Mouse (Mus musculus): Measurements from ENCODE around the gene Gnat1.

The Gnat1 gene

DNA sequence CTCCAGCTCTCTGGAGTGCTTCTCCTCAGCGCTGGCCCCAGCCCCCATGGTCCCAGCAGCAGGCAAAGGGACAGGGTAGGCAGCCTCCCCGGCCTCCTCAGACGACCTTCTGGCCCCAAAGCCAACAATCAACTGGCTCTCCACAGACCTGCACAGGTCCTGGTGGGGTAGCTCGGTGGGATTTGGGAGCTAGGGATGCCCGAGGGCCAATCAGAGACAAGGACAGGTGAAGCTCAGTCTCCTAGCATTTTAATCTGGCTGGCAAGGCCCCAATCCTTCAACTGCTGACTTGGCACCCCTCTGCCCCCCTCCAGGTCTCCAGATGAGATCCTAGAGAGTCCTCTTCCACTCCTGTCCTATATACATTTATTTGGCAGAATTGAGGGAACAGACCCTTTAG is at the start of gene Gnat1:
Gene Gnat1 (minus strand): TSS at position 212 of the 400 bp plus-strand sequence.
- DNase-seq = no peak

DNA sequence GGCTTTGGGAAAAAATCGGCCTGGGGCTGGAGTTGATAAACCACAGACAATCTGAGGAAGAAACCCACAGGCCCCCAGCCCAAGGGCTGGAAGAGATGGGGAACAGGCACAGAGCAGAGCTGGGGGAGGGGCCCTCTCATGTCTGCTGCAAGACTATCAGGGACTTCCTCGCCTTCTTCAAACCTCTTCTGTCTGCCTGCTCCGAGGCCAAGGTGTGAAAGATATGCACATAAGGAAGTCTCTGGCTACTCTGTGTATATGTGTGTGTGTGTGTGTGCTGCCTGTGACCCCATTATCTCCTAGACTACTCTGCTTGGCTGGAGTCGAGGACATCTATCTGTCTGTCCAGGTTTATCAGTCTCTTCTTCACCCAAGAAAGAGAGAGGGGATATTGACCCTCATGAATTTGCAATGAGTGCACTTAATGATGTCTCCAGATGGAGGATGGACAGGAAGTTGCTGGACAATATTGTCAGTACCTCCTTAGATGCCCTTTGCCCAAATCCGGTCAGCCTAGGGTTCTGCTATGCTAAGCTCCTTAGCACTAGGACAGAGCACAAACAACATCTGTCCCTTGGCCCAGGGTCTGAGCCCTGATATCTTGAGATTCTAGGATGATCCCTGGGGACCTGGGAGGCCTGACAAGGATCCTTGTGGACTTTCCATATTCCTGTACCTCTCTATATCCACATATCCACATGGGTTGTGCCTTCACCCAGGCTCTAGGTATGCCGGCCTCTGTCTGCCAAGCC is 49.6 kb upstream of the Gnat1 start:
- DNase-seq = no peak

DNA sequence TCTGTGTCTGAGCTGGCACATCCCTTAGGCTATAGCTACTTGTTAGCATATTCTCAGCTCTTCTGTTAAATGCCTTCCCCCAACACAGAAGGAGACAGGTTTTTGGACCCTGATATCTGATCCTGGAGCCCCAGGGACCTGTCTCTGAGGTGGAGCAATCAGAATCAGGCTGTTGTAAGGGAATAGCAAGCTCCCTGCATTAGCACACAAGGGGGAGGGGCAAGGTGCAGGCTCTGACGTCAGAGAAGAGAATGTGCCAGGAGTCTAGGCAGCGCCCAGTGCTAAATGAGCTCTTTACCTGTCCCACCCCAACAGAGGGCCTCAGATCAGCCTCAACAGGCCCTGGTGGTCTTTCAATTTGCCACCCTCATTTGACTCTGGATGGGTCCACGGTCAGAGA is 47.5 kb upstream of the Gnat1 start:
- no peak for DNase-seq

DNA sequence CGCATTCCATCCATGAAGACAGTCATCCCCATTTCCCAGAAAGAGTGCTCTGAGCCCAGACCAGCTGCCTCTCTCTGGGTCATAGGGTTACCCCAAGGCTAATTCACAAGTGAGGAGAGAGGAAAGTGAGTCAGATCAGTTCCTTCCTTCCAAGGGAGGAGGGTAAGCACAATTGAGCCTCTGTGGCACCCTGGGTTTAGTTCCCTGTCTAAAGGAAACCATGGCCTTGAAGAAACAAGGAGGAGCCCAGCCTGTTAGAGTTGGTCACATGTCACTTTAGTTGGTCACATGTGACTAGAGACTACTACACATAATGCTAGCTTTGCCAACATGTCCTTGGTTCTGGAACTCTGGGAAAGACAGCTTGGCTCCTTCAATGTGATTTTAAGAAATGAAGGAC is 45.3 kb upstream of the Gnat1 start:
- DNase-seq = no peak

DNA sequence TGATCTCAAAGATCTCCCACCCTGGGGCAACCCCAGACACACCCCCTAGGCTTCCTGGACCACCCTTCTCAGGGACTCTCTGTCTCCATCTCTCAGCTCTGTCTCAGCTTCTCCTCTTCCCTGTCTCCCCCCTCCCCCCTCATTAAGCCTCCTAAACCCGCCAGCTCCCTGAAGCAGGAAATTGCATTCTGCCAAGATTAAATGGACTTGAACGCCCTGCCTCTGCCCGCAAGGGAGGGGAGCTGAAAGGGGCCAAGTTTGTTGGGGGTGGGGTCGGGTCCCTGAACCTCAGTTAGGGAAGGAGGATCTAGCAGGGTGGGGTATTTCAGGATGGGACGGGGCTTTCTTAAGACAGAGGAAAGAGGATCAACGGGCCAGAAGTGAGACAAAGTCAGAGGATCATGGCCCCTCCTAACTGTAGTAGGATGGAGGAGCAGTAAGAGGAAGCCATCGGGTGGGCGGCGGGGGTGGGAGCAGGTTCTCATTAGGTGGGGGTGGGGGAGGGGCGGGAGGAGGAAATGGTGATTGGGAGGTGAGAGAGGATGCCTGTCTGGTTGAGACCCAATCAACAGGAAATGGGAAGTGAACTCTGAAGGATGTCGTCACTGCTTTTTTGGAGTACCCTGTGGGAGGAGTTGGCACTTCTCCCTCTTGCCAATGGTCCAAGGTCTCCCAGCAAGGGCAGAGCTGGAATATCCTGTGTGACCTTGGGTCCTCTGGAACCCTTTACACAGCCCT is 44.5 kb upstream of the Gnat1 start:
- DNase-seq = no peak

DNA sequence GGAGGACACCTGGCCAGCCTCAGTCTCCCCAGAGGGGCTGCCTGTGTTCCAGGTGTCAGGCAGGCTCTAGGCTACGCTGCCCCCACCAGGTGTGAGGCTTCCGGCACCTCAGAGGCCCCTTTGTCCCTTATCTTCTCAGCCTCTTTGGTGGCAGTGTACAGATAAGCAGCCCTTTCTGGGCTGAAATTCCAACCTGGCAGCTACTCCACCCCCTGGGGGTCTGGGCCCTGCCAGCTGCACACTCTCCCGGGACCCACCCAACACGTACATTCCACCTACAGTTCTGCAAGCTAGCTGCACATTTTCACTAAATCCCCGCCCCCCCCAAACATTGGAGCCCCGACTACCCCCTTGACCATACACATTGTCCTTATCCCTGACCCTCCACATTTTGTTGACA is 43.8 kb upstream of the Gnat1 start:
- no peak for DNase-seq

DNA sequence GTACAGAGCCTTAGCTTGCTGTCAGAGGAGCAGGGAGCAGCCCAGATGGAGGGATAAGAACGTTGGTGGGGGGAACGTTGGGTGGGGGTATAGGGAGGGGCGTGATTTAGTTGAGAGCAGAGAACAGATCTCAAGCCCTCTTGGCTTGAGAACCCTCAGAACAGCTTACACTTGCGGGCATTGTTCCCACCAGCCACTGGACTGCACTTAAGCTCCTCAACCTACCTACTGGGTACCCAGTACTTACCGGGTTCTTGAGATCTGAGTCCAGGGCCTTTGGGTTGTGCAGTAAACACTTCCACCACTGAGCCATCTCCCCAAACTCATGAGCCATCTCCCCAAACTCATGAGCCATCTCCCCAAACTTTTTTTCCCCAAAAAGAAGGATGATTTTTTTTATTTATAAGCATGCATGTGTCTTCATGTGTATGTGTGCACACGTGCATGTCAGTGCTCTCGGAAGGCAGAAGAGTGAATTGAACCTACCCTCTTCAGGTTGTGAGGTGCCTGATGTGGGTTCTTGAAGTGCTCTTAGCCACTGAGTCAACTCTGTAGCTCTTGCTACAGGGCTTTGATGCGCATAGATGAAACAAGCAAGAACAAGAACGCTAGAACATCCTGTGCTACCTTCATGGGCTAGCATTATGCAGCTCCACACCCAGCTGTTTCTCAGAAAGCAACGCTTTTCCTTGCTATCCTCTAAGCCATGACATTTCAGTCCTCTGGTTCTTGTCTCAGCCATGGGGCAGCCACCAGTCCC is 39.4 kb upstream of the Gnat1 start:
- no peak for DNase-seq

DNA sequence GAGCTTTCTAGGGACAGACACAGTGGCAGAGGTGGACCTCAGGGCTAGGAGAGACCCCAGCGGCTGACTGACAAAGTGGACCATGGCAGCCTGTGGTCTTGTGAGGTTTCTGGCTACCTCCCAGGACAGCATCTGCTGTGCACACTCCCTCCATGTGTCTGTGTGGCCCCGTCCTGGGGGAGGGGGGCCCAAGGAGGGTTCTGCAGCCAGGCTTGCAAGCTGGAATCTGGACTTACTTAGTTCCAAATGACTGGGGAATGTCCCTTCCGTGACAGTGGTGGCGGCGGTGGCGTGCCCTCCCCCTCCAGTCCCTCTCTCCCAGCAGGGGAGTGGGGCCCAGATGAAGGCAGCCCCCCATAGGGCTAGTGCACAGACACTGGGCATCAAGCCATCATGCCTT is 37.4 kb upstream of the Gnat1 start:
- no peak for DNase-seq

DNA sequence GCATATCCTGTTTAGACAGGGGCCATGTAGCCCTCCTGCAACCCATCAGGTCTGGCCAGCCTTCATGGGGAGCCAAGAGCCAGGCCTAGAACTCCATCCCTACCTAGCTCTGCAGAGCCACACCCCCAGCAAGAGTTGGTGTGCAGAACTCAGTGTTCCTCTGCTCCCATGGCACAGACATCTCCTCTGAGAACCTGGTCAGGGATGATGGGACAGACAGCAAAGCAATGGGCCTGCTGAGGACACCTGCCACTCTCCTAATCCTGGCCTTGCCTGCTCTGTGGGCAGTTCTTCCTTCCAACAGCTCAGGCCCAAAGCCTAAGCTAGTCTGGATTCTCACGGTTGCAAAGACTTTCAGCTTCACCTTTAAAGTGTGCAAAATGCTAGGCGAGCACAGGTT is 36.1 kb upstream of the Gnat1 start:
- DNase-seq = no peak

DNA sequence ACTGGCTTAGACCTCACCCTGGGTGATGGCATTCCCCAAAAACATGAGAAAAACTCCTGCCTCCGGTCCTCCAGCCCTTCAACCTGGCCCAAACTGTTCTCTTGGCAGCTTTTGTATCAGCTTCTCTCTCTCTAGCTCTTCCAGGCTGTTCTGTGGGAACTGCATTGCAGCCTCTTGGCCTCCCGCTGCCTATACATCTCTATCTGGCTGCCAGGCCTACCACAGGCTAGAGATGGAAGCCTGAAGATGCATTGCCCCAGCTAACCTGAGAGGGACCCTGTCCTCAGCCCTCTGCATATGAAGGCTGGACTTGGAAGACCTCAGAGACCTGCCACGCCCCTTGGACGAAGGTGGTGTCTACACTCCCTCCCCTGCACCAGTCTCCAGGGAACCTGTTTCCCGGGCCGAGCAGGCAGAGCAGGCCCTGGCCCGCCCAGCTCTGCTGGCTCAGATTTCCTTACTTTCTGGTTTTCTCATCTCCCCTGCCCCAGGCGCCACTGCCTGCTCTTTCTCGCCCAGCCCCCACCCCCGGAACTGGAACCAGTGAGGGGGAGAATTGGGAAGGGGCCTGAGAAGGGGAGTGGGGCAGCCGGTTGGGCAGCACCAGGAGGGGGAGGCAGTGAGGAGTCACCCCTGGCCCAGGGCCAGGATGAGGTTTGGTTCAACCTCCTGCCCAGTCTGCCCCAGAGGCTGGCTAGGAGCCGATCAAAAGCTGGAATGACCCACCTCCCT is 34.9 kb upstream of the Gnat1 start:
- no peak for DNase-seq

DNA sequence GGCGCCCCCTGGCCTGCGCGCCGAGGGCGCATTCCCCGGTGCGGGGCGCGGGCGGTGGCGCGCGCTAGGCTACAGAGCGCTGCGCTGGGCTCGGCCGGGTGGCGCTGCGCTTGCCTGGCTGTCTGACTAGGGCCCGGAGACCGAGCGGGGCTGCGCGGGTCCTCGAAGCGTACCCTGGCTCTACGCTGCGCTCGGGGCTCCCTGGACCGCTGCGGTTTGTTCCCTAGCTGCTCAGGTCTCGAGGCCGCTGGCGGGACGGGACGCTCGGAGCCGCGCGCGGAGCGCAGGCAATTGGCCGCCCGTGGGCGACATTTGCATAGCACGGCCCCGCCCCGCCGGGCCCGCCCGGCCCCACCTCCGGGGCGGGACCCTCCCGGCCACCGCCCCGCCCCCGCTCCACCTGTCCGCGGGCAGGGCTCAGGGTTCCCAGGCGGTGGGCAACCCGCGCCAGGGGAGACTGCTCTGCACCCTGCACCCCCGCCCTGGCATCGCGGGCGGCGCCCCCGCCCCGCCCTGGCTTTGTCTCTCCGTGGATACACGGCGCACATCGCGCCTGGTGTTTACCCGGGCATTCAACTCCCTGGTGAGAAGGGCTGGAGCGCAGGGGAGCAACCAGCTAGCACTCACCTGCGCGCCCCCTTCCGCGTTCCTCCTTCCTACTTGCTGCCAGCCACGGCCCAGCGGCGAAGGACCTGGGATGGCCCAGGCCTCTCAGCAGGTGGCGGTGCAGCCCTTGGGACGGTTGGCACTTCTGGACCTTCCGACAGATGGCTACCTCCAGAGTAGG is 30.4 kb upstream of the Gnat1 start, which contains the start of gene Sema3f:
Gene Sema3f (minus strand): TSS at position 779 of the 787 bp plus-strand sequence.
- DNase-seq = peak; percentile 52 to 70

DNA sequence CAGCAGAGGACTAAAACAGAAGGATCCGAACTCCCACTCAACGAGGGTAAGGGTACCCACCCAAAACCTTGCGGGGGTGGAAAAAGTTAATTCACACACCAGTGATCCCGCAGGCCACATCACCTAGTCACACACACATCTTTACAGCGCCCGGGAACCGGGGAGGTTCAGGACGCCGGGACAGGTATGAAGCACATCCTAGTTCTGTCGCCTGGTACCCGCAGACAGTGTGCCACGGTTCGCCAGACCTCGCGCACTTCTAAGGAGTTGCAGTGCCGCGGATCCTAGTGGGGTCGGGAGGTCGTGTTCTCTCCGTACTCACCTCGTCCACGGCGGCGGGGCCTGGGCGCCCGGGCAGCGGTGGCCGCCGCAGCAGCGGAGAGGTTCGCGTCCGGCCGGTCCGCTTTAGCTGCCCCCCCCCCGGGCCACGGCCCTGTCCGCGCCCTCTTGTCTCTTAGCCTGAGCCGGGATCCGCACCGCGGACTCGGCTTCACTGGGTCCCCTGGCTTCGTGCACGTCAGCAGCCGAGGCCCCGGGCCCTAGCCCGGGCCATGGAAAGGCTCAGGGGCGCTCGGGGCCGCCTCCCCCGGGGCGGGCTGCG is 29.7 kb upstream of the Gnat1 start:
- peak in 1 of 2 experiments; percentile 11 for DNase-seq

DNA sequence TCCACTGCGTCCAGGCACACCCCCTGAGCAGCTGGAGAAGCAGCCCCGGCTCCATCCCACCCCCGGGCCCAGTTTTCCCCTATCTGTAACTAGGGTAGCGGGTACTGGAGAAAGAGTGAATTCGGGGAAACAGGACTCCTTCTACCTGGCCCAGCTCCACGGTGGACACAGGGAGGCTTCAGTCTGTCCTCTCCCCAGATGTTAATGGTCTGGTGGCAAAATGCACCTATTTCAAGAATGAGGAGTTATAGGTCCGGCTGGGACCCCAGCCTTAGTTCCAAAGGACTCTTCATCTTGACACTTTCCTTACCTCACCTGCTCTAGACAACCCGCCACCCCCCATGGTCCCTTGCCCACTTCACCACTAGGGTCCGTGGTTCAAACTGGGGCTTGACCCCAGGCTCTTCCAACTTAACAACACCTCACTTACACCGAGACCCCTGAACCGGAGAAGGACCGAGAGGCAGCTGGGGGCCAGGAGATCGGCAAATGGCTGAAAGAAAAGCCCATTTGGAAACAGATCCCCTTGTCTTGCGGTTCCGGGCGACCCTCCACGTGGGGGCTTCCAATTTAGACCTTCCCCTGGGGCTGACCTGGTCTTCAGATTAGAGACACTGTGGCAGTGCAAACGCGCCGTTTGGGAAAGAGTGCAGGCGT is 29.1 kb upstream of the Gnat1 start:
- no peak for DNase-seq

DNA sequence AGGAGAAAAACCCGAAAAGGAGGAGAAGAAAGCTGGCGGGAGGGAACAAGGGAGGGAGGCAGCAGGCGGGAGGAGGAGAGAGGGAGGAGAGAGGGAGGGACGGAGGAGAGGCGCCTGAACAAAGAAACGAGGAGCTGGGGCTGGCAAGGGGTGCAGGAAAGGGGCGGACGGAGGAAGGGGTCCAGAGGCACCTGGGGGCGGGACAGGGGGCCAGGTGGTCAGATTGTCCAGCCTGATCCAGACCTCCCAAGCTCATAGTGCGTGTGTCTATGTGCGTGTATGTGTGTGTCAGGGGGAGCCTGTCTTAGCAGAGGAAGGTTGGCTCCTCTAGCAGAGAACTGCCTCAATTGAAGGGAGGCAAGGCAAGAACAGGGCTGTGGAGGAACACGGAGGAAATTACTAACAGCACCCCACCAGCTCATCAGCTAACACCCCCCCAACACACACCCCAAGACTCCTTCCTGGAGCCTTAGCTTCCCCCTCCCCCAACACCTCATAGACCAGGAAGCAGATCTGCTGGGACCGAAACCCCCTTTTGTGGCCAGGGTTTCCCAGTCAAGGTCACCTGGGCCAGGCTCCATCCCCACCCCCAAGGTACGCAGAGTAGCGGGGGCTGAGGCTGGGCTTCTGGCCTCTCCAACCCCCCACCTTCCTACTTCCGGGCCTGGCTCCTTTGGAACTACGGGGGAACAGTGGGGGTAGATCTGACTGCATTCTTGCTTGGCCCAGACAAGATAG is 28.4 kb upstream of the Gnat1 start:
- DNase-seq = no peak

DNA sequence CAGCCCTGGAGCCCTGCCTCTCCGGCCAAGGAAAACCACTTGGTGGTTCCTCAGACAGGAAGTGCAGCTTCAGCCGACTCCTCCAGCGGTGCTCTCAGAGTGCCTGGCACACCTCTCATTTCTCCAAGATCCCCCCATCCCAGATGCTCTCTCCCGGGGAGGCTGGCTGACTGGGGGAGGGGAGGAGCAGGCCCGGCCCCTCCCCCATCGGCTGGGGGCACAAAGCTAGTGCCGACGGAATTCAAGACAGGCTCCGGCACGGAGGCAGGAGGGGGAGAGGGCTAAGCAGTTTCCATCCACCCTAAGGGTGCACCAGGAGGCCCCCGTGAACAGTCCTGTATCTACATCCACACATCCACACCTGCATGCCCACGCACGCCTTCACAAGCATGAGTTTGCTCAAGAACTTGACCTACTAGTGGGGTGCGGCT is 27.3 kb upstream of the Gnat1 start:
- DNase-seq = no peak

DNA sequence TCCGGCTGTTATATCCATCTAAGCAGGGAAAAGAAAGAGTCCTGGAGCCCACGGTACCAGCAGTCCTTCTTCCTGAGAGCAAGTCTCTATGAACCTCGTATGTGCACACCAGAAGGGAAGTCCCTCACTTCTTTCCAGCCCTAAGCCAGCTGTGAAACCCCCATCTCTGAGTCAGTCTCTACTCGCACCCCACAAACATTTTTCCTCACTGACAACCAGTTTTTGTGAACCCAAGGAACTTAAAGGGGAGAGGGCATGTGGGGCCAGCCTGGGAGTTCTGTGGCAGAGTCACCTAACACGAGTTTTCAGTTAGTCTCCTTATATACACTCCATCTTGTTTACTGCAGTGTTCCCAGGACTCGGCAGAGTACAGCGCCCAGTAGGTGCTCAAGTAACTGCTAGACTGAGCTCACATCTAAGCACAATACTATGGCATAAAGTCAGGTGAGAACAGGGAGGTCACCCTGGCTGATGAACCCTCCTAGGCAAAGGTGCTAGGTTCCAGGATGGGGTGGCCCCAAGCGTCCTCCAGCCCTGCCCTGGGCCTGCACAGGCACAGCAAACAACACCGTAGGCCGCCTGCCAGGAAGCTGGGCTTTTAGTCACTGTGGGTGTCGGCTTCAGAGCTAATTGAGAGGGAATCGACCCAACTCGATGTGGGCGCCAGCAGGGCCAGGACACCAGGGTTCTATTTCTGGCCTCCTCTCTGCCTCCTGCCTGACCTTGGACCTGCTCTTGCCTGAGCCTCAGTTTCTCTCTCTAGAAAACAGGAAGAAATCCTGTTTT is 24.0 kb upstream of the Gnat1 start:
- no peak for DNase-seq

DNA sequence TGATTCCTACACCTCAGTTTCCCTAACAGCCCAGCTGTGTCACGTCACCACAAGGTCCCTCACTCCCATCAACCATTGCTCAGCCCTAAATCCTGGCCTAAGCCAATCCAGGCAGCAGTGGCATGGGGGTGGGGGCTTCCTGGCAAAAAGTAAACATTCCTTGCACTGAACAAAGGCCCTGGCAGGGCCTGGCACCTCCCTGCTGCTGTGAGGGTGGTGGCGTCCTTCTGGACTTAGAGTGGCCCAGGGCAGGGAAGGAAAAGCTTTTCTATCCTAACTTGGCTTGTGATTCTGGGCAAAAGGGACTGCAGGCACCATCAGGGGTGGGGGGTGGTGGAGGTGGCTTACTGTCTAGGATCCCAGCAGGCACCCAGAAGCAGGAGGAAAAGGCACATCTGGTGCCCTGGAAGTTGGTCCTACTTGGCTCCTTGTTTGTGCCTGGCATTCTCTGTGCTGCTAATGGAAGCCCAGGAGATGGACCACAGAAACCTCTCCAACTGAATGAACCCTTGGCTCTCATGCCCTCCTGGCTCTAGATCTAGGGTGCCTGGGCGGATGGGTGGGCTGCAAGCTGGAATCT is 23.2 kb upstream of the Gnat1 start:
- no peak for DNase-seq

DNA sequence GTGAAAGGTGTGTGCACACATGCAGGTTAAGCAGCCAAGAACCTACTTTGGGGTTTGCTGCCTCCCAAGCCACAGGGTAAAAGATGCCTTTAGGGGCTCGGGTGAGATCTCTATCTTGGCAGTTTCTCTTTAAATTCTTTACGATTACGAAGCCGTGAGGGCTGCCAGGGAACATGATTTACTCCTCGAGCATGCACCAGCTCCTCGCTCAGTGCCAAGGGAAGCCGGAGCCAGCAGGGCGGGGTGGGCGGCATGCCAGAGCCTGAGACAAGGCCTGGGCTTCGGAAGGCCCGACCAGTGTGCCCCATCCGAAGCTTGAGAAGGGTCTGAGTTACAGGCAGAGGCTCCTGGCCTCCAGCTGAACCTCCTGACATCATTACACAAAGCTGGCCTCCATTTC is 22.1 kb upstream of the Gnat1 start:
- DNase-seq = no peak

DNA sequence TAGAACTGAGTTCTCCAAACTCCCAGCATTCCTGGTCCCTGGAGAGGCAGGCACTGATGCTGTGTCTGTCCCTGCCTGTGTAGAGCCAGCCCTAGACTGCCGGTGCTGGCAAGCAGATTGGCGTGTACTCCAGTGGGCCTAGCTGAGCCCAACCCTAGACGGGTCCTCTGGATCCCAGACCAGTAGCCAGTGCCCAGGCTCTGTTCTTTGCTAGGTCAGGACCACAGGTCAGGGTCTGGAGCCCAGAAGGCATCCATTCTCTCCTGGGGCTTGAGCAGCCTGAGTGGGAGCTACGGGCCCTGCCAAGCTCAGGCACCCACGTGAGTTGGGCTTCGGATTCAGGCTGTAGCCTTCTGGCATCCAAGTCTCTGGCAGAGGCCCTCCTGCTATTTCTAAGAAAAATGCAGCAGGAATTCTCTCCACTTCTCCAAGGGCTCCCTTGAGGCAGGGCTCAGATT is 20.6 kb upstream of the Gnat1 start:
- DNase-seq = no peak

All from spleen, adult 18-20 months (tissue).